Mouse (Mus musculus) C2C12 (cell line): ENCODE data around the gene Fam166a.

Source experiments
- CTCF ChIP-seq: IDR thresholded peaks from one replicate; pipeline ENCODE4 v1.5.1; 2011; ENCODE audit not compliant: control insufficient read depth, insufficient read depth, insufficient read length
- MAX ChIP-seq: IDR thresholded peaks from one replicate; pipeline ENCODE4 v1.6.1; 2011; ENCODE audit warnings: mild to moderate bottlenecking, control low read depth
- MYOG ChIP-seq: IDR thresholded peaks from one replicate; pipeline ENCODE4 v1.6.1; 2011; ENCODE audit not compliant: control insufficient read depth, insufficient read length; ENCODE audit errors: extremely low read depth
- USF1 ChIP-seq: IDR thresholded peaks from one replicate; pipeline ENCODE4 v1.6.1; 2011; ENCODE audit warnings: low read depth, mild to moderate bottlenecking, control low read depth, moderate library complexity

DNA sequence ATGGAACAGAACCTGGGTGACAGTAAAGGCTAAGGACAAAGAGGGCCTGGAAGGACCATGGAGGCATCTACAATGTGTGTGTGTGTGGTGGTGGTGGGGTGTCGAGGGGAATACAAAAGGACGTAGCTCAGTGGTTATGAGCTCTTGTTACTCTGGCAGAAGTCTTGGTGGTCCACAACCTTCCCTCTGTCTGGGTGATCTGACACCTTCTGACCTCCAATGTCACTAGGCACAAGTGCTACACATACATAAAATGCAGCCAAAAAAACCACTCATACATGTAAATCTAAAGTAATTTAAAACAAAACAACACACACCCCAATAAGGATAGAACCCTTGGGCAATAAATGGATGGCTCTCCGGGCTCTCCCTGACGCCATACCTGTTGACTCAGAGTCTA, 8.9 kb downstream of the Fam166a start:
- TF ChIP-seq MAX (no peak), MYOG (no peak), CTCF (no peak), USF1 (no peak)
